Mouse (Mus musculus): ENCODE results near the gene C4bp. TPM values are rescaled to one million over a fixed set of nuclear protein-coding genes. Genes with fewer than 3 reads are reported as not detected.
A peak's percentile ranks its signal among the peaks of the same experiment; 100 is the strongest.

Gene C4bp
- total and polyA plus RNA-seq, 3 experiments, result not detected

DNA sequence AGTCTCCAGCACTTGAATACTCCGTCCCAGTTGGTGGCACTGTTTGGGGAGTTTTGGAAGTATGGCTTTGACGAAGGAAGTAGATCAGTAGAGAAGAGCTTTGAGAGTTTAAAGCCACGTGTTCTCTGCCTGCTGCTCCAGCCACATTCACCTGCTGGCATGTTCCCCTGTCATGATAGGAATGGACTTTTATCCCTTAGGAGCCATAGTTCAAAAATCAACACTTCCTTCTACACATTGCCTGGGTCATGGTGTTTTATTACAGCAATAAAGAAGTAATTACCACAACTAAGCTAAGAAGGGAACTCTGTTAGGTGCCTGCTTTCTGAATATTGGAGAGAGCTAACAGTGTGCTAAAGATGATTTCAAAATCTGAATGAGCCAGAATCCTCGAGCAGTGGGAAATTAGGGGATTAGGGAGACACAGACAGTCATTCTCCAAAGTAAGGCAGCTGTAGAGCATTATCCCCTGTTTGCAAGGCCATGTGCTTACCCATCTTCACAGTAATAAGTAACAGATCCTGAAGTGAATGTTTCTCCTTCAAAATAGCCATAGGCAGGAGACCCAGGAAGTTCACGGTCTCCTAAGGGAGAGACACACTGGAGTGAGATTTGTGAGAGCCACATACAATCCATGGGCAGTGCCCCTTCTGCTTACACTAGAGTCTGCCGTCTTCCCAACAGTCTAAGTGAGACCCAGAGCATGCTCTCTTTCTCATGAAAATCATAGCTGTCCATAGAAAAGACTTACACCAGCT is 20.4 kb upstream of the C4bp start:
- H3K27ac ChIP-seq (ENCODE audit: control insufficient read depth, low read depth, low read length), result no peak overlapping the region
- no peak overlapping the region for H3K9ac ChIP-seq (ENCODE audit: control insufficient read depth, low read depth, low read length, poor library complexity, severe bottlenecking)
- no peak for DNase-seq (ENCODE audit: low read depth, low spot score)
- TF ChIP-seq GABPA (IDR thresholded peaks at IDR 0.05; ENCODE audit: low read depth, low read length) (no peak), POLR2AphosphoS5 (IDR thresholded peaks at IDR 0.05; ENCODE audit: borderline replicate concordance, low read depth, low read length) (no peak), MXI1 (IDR thresholded peaks at IDR 0.05; ENCODE audit: low read depth, low read length) (no peak), MAFK (IDR thresholded peaks at IDR 0.05; ENCODE audit: borderline replicate concordance, low read depth, low read length) (no peak), MEF2A (IDR thresholded peaks at IDR 0.05; ENCODE audit: extremely low read depth, insufficient replicate concordance, low read depth, low read length, poor library complexity, severe bottlenecking) (no peak), ETS1 (IDR thresholded peaks at IDR 0.05; ENCODE audit: low read depth, low read length) (no peak), NRF1 (IDR thresholded peaks at IDR 0.05; ENCODE audit: insufficient read depth, low read depth, low read length, poor library complexity, severe bottlenecking) (no peak), POLR2A (IDR thresholded peaks at IDR 0.05; ENCODE audit: control insufficient read depth in 1 of 2, insufficient read depth in 1 of 2, low read depth in 1 of 2, low read length in 2 of 2, poor library complexity in 1 of 2) (no peak), BHLHE40 (IDR thresholded peaks at IDR 0.05; ENCODE audit: borderline replicate concordance, low read depth, low read length) (no peak), CHD1 (IDR thresholded peaks at IDR 0.05; ENCODE audit: low read depth, low read length) (no peak), HCFC1 (IDR thresholded peaks at IDR 0.05; ENCODE audit: low read depth, low read length) (no peak), TBP (IDR thresholded peaks at IDR 0.05; ENCODE audit: low read depth, low read length) (no peak), JUND (IDR thresholded peaks at IDR 0.05; ENCODE audit: low read depth, low read length) (no peak), MYB (IDR thresholded peaks at IDR 0.05; ENCODE audit: low read depth, low read length) (no peak), GATA1 (IDR thresholded peaks at IDR 0.05; ENCODE audit: low read depth, low read length) (no peak), EP300 (IDR thresholded peaks at IDR 0.05; ENCODE audit: low read depth in 1 of 2, low read length in 2 of 2) (no peak)
- H3K4me1 ChIP-seq (ENCODE audit: control insufficient read depth in 1 of 2, insufficient read depth in 2 of 2, low read length in 2 of 2), result peaks cover 0 to 11% of the 10 kb centered on the region in 2 experiments; a peak in 2 of 4 replicates
- H3K27me3 ChIP-seq (ENCODE audit: control insufficient read depth in 1 of 2, insufficient read depth in 2 of 2, low read length in 2 of 2), result no peaks in the 10 kb centered on the region
- no peaks in the 10 kb centered on the region for H3K79me2 ChIP-seq (ENCODE audit: control insufficient read depth, insufficient read depth, low read length, poor library complexity)
- peaks cover 0 to 13% of the 10 kb centered on the region in 2 experiments; a peak in 2 of 4 replicates for H3K36me3 ChIP-seq (ENCODE audit: control insufficient read depth in 1 of 2, insufficient read depth in 2 of 2, low read length in 2 of 2)
- H3K9me3 ChIP-seq (replicated peaks; ENCODE audit: insufficient read depth, low read length), result no peaks in the 10 kb centered on the region
- no peak overlapping the region for H3K4me3 ChIP-seq (ENCODE audit: control insufficient read depth in 1 of 2, insufficient read depth in 1 of 2, low read depth in 2 of 2, low read length in 2 of 2)

DNA sequence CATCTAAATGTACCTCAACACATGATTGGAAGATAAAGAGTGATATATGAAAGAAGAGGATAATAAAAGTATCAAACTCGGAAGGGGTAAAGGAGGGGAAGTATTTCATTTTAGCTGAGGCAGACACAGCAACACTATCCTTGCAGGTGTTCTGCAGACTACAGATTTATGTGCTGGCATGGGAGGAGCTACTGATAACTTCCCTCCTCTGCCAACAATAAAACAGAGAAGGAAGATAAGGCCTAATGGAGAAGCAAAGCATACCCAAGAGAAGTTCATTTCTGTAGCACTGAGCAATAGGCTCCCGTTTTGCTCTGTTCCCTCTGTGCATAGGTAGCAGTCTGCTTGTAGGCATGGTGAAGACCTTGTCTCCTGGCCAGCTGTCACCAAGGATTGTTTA is 19.6 kb upstream of the C4bp start:
- Histone ChIP-seq H3K4me1 (ENCODE audit: control insufficient read depth in 1 of 2, insufficient read depth in 2 of 2, low read length in 2 of 2) (peaks cover 0 to 11% of the 10 kb centered on the region in 2 experiments; a peak in 2 of 4 replicates), H3K79me2 (ENCODE audit: control insufficient read depth, insufficient read depth, low read length, poor library complexity) (no peaks in the 10 kb centered on the region), H3K4me3 (ENCODE audit: control insufficient read depth in 1 of 2, insufficient read depth in 1 of 2, low read depth in 2 of 2, low read length in 2 of 2) (no peak overlapping the region), H3K27me3 (ENCODE audit: control insufficient read depth in 1 of 2, insufficient read depth in 2 of 2, low read length in 2 of 2) (no peaks in the 10 kb centered on the region), H3K27ac (ENCODE audit: control insufficient read depth, low read depth, low read length) (no peak overlapping the region), H3K9me3 (replicated peaks; ENCODE audit: insufficient read depth, low read length) (no peaks in the 10 kb centered on the region), H3K36me3 (ENCODE audit: control insufficient read depth in 1 of 2, insufficient read depth in 2 of 2, low read length in 2 of 2) (peaks cover 0 to 13% of the 10 kb centered on the region in 2 experiments; a peak in 2 of 4 replicates), H3K9ac (ENCODE audit: control insufficient read depth, low read depth, low read length, poor library complexity, severe bottlenecking) (no peak overlapping the region)
- TF ChIP-seq TCF12 (IDR thresholded peaks at IDR 0.05; ENCODE audit: low read depth, low read length), result peak; percentile 58
- TF ChIP-seq EP300 (IDR thresholded peaks at IDR 0.05; ENCODE audit: low read depth in 1 of 2, low read length in 2 of 2), result peak; percentile 59 to 64; a peak in 3 of 4 replicates
- 0 out of 2 replicates have a peak, but pooled peaks have one; percentile 23 for TF ChIP-seq ETS1 (IDR thresholded peaks at IDR 0.05; ENCODE audit: low read depth, low read length)
- 0 out of 2 replicates have a peak, but pooled peaks have one; percentile 27 for TF ChIP-seq MAFK (IDR thresholded peaks at IDR 0.05; ENCODE audit: borderline replicate concordance, low read depth, low read length)
- peak; percentile 87 for TF ChIP-seq RCOR1 (IDR thresholded peaks at IDR 0.05; ENCODE audit: low read depth, low read length)
- TF ChIP-seq ZC3H11A (IDR thresholded peaks at IDR 0.05; ENCODE audit: low read depth, low read length), result no peak
- peak; percentile 79 for TF ChIP-seq GATA1 (IDR thresholded peaks at IDR 0.05; ENCODE audit: low read depth, low read length)
- no peak for TF ChIP-seq POLR2AphosphoS5 (IDR thresholded peaks at IDR 0.05; ENCODE audit: borderline replicate concordance, low read depth, low read length)
- no peak for TF ChIP-seq USF1 (IDR thresholded peaks at IDR 0.05; ENCODE audit: low read depth, low read length)
- no peak for TF ChIP-seq CTCF (IDR thresholded peaks at IDR 0.05 in 2 of 3, conservative IDR thresholded peaks at IDR 0.05 in 1 of 3; ENCODE audit: control insufficient read depth in 1 of 3, insufficient read depth in 1 of 3, low read depth in 2 of 3, low read length in 3 of 3, poor library complexity in 1 of 3, severe bottlenecking in 1 of 3)
- TF ChIP-seq SIN3A (IDR thresholded peaks at IDR 0.05; ENCODE audit: low read length), result no peak
- peak; percentile 53 for DNase-seq (ENCODE audit: low read depth, low spot score)
